Mouse (Mus musculus): ENCODE measurements at regions not wholly inside any gene's neighbourhood (a gene's known extent, or its start where the extent isn't known, plus 50 kb on each side); places are given as distances from the start of the nearest gene placed in this dataset.

- Histone ChIP-seq H3K27me3 (ENCODE audit: control insufficient read depth, insufficient read depth, low read length) (no peaks in the 10 kb centered on the region), H3K27ac (ENCODE audit: low read depth, low read length) (peak overlapping the region; percentile 86), H3K36me3 (ENCODE audit: control insufficient read depth, insufficient read depth, low read length) (no peaks in the 10 kb centered on the region), H3K4me2 (peak overlapping the region; percentile 37; the same call in 1 of the 2 replicates), H3K4me3 (ENCODE audit: low read depth, low read length) (no peak overlapping the region), H3K9ac (ENCODE audit: low read depth, low read length) (no peak overlapping the region), H3K9me3 (replicated peaks; ENCODE audit: control insufficient read depth, low read length) (no peaks in the 10 kb centered on the region), H3K4me1 (ENCODE audit: control insufficient read depth, insufficient read depth, low read length) (peaks cover 38% of the 10 kb centered on the region)
- ATAC-seq (replicated peaks; ENCODE audit: insufficient number of reproducible peaks, low FRiP score, low TSS enrichment), result no peak
- 11% methylated on average over 8 of the region's 8 CpGs for WGBS (ENCODE audit: insufficient replicate concordance)
Measured at GRCm38 (mm10) chr2:128339061-128339642, 213.3 kb downstream of the Bcl2l11 start.

- no peak for ATAC-seq (replicated peaks; ENCODE audit: insufficient number of reproducible peaks, low FRiP score, low TSS enrichment)
- Histone ChIP-seq H3K27ac (ENCODE audit: low read depth, low read length) (peak overlapping the region; percentile 86), H3K36me3 (ENCODE audit: control insufficient read depth, insufficient read depth, low read length) (no peaks in the 10 kb centered on the region), H3K4me3 (ENCODE audit: low read depth, low read length) (no peak overlapping the region), H3K9ac (ENCODE audit: low read depth, low read length) (peak overlapping the region; percentile 50; the same call in 1 of the 2 replicates), H3K9me3 (replicated peaks; ENCODE audit: control insufficient read depth, low read length) (no peaks in the 10 kb centered on the region), H3K4me1 (ENCODE audit: control insufficient read depth, insufficient read depth, low read length) (peaks cover 32% of the 10 kb centered on the region), H3K4me2 (peak overlapping the region; percentile 37; the same call in 1 of the 2 replicates), H3K27me3 (ENCODE audit: control insufficient read depth, insufficient read depth, low read length) (no peaks in the 10 kb centered on the region)
- 40% methylated on average over 19 of the region's 19 CpGs for WGBS (ENCODE audit: insufficient replicate concordance)
Measured at GRCm38 (mm10) chr2:128339643-128340487, 214.0 kb downstream of the Bcl2l11 start.

- peaks cover 26% of the 10 kb centered on the region for H3K4me1 ChIP-seq (ENCODE audit: control insufficient read depth, insufficient read depth, low read length)
- 86% methylated on average over 5 of the region's 5 CpGs for WGBS (ENCODE audit: insufficient replicate concordance)
- H3K4me3 ChIP-seq (ENCODE audit: low read depth, low read length), result no peak overlapping the region
- H3K27ac ChIP-seq (ENCODE audit: low read depth, low read length), result no peak overlapping the region; the same call in 1 of the 2 replicates
- no peak for ATAC-seq (replicated peaks; ENCODE audit: insufficient number of reproducible peaks, low FRiP score, low TSS enrichment)
- H3K9me3 ChIP-seq (replicated peaks; ENCODE audit: control insufficient read depth, low read length), result no peaks in the 10 kb centered on the region
- H3K27me3 ChIP-seq (ENCODE audit: control insufficient read depth, insufficient read depth, low read length), result no peaks in the 10 kb centered on the region
- no peaks in the 10 kb centered on the region for H3K36me3 ChIP-seq (ENCODE audit: control insufficient read depth, insufficient read depth, low read length)
- no peak overlapping the region for H3K9ac ChIP-seq (ENCODE audit: low read depth, low read length)
- no peak overlapping the region for H3K4me2 ChIP-seq
Measured at GRCm38 (mm10) chr2:128340631-128341240, 214.9 kb downstream of the Bcl2l11 start.

DNA sequence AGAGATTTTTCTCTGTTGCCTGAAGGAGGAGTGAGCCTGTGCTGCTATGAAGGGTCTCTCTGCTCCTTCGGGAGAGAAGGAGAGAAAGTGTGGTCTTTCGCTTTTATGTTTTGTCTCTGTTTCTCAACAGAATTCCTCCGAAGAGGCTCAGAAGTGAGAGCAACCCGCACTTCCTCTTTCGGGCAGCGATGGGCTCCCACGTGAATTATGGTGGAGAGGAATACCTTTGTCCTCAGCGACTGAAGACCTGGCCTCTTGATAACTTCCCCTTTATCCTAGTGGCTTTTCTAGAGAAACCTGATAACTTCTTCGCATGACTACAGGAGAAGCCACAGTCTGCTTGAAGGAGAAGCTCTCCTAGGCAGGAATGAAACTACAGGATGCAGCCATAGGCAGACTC is 216.4 kb downstream of the Bcl2l11 start:
- Histone ChIP-seq H3K4me2 (no peak overlapping the region), H3K4me1 (ENCODE audit: control insufficient read depth, insufficient read depth, low read length) (peaks cover 26% of the 10 kb centered on the region), H3K27ac (ENCODE audit: low read depth, low read length) (no peak overlapping the region), H3K36me3 (ENCODE audit: control insufficient read depth, insufficient read depth, low read length) (no peaks in the 10 kb centered on the region), H3K4me3 (ENCODE audit: low read depth, low read length) (no peak overlapping the region), H3K27me3 (ENCODE audit: control insufficient read depth, insufficient read depth, low read length) (no peaks in the 10 kb centered on the region), H3K9me3 (replicated peaks; ENCODE audit: control insufficient read depth, low read length) (no peaks in the 10 kb centered on the region), H3K9ac (ENCODE audit: low read depth, low read length) (no peak overlapping the region)
- 57% methylated on average over 9 of the region's 9 CpGs for WGBS (ENCODE audit: insufficient replicate concordance)
- no peak for ATAC-seq (replicated peaks; ENCODE audit: insufficient number of reproducible peaks, low FRiP score, low TSS enrichment)

GRCm38 (mm10) chr2:128345557-128345956 is 219.7 kb downstream of the Bcl2l11 start:
- H3K4me1 ChIP-seq (ENCODE audit: control insufficient read depth, insufficient read depth, low read length), result peaks cover under 1% of the 10 kb centered on the region; the same call in 1 of the 2 replicates
- no peak overlapping the region for H3K4me3 ChIP-seq (ENCODE audit: low read depth, low read length)
- H3K36me3 ChIP-seq (ENCODE audit: control insufficient read depth, insufficient read depth, low read length), result no peaks in the 10 kb centered on the region
- no peak overlapping the region for H3K27ac ChIP-seq (ENCODE audit: low read depth, low read length)
- no peak for ATAC-seq (replicated peaks; ENCODE audit: insufficient number of reproducible peaks, low FRiP score, low TSS enrichment)
- H3K9ac ChIP-seq (ENCODE audit: low read depth, low read length), result no peak overlapping the region
- H3K27me3 ChIP-seq (ENCODE audit: control insufficient read depth, insufficient read depth, low read length), result no peaks in the 10 kb centered on the region
- no peak overlapping the region for H3K4me2 ChIP-seq
- no peaks in the 10 kb centered on the region for H3K9me3 ChIP-seq (replicated peaks; ENCODE audit: control insufficient read depth, low read length)
- WGBS (ENCODE audit: insufficient replicate concordance), result 54% methylated on average over 11 of the region's 11 CpGs

- H3K4me1 ChIP-seq (ENCODE audit: control insufficient read depth, insufficient read depth, low read length), result no peaks in the 10 kb centered on the region
- no peaks in the 10 kb centered on the region for H3K9me3 ChIP-seq (replicated peaks; ENCODE audit: control insufficient read depth, low read length)
- WGBS (ENCODE audit: insufficient replicate concordance), result 68% methylated on average over 2 of the region's 2 CpGs
- H3K9ac ChIP-seq (ENCODE audit: low read depth, low read length), result no peak overlapping the region
- no peak overlapping the region for H3K4me2 ChIP-seq
- no peak overlapping the region for H3K27ac ChIP-seq (ENCODE audit: low read depth, low read length)
- H3K4me3 ChIP-seq (ENCODE audit: low read depth, low read length), result no peak overlapping the region
- ATAC-seq (replicated peaks; ENCODE audit: insufficient number of reproducible peaks, low FRiP score, low TSS enrichment), result no peak
- H3K36me3 ChIP-seq (ENCODE audit: control insufficient read depth, insufficient read depth, low read length), result no peaks in the 10 kb centered on the region
- no peaks in the 10 kb centered on the region for H3K27me3 ChIP-seq (ENCODE audit: control insufficient read depth, insufficient read depth, low read length)
Measured at GRCm38 (mm10) chr2:128348556-128348955, 222.7 kb downstream of the Bcl2l11 start.

- no peak overlapping the region for H3K9ac ChIP-seq (ENCODE audit: low read depth, low read length)
- no peaks in the 10 kb centered on the region for H3K9me3 ChIP-seq (replicated peaks; ENCODE audit: control insufficient read depth, low read length)
- H3K4me2 ChIP-seq, result no peak overlapping the region
- H3K4me3 ChIP-seq (ENCODE audit: low read depth, low read length), result no peak overlapping the region
- H3K27me3 ChIP-seq (ENCODE audit: control insufficient read depth, insufficient read depth, low read length), result no peaks in the 10 kb centered on the region
- no peak overlapping the region for H3K27ac ChIP-seq (ENCODE audit: low read depth, low read length)
- WGBS (ENCODE audit: insufficient replicate concordance), result 84% methylated on average over 16 of the region's 16 CpGs
- ATAC-seq (replicated peaks; ENCODE audit: insufficient number of reproducible peaks, low FRiP score, low TSS enrichment), result no peak
- no peaks in the 10 kb centered on the region for H3K36me3 ChIP-seq (ENCODE audit: control insufficient read depth, insufficient read depth, low read length)
- no peaks in the 10 kb centered on the region for H3K4me1 ChIP-seq (ENCODE audit: control insufficient read depth, insufficient read depth, low read length)
Measured at GRCm38 (mm10) chr2:128351405-128351804, 225.6 kb downstream of the Bcl2l11 start.

- WGBS (ENCODE audit: insufficient replicate concordance), result 79% methylated on average over 1 of the region's 1 CpGs
- Histone ChIP-seq H3K4me3 (ENCODE audit: low read depth, low read length) (no peak overlapping the region), H3K9ac (ENCODE audit: low read depth, low read length) (no peak overlapping the region)
Measured at GRCm38 (mm10) chr2:128352533-128352932, 226.7 kb downstream of the Bcl2l11 start.

More at GRCm38 (mm10) chr2:128352533-128352932, 226.7 kb downstream of the Bcl2l11 start:
- no peak for ATAC-seq (replicated peaks; ENCODE audit: insufficient number of reproducible peaks, low FRiP score, low TSS enrichment)
- Histone ChIP-seq H3K27ac (ENCODE audit: low read depth, low read length) (no peak overlapping the region), H3K9me3 (replicated peaks; ENCODE audit: control insufficient read depth, low read length) (no peaks in the 10 kb centered on the region), H3K4me2 (no peak overlapping the region), H3K36me3 (ENCODE audit: control insufficient read depth, insufficient read depth, low read length) (no peaks in the 10 kb centered on the region), H3K27me3 (ENCODE audit: control insufficient read depth, insufficient read depth, low read length) (no peaks in the 10 kb centered on the region), H3K4me1 (ENCODE audit: control insufficient read depth, insufficient read depth, low read length) (no peaks in the 10 kb centered on the region)
